8 mouse cellular contexts compared by ENCODE assay signal in the genomic region with DNA sequence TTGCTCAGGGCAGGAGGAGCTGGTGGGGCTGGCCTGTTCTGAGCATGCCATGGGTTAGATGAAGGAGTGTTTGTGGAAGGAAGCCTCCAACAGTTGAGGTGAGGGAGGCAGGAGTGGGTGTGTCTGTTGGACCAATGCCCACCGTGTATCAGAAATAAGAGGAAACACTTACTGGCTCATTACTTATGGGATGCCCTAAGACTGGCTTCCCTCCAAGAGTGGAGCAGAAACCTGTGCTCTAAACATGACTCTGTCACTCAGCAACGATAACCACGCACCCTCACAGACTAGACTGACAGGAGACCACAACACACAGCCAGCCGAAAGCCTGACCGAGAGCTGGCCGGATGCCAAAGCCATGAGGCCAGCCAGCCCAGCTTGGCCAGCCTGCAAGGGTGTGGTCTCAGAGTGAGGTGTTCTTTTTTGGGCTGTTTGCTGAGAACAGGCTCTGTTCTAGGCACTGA. TPM values are rescaled to one million over a fixed set of nuclear protein-coding genes. Genes with fewer than 3 reads are reported as not detected.
DNase-seq lines count a peak whose midpoint lies in the region; ATAC-seq lines count a peak whose summit lies in the region.

No protein-coding gene starts in this region.

- no peak overlapping the region for H3K4me3 ChIP-seq in midbrain, embryonic 14.5 days (replicated peaks; ENCODE audit: low read depth, low read length)
- H3K4me3 ChIP-seq in midbrain, embryonic 11.5 days (ENCODE audit: low read depth, low read length), result no peak overlapping the region

- H3K27me3 ChIP-seq in midbrain, embryonic 14.5 days (ENCODE audit: control insufficient read depth, insufficient read depth, low read length), result no peaks in the 10 kb centered on the region
- no peaks in the 10 kb centered on the region for H3K27me3 ChIP-seq in midbrain, embryonic 11.5 days (ENCODE audit: control insufficient read depth, insufficient read depth, low read length)

- H3K36me3 ChIP-seq in midbrain, embryonic 14.5 days (ENCODE audit: control insufficient read depth, insufficient read depth, low read length), result no peaks in the 10 kb centered on the region
- H3K36me3 ChIP-seq in midbrain, embryonic 11.5 days (ENCODE audit: control insufficient read depth, insufficient read depth, low read length), result no peaks in the 10 kb centered on the region

- H3K4me1 ChIP-seq in midbrain, embryonic 14.5 days (ENCODE audit: control insufficient read depth, insufficient read depth, low read length), result no peaks in the 10 kb centered on the region
- H3K4me1 ChIP-seq in midbrain, embryonic 11.5 days (ENCODE audit: control insufficient read depth, insufficient read depth, low read length), result no peaks in the 10 kb centered on the region

- intact Hi-C loops in gastrocnemius, postnatal 14 days (cut with DNase I; ENCODE audit: low total_unique reads), result no loop called here

- no peak overlapping the region for H3K4me2 ChIP-seq in midbrain, embryonic 14.5 days (ENCODE audit: low read length)
- H3K4me2 ChIP-seq in midbrain, embryonic 11.5 days, result no peak overlapping the region

- no peaks in the 10 kb centered on the region for H3K9me3 ChIP-seq in midbrain, embryonic 14.5 days (ENCODE audit: control insufficient read depth, low read length)
- no peaks in the 10 kb centered on the region for H3K9me3 ChIP-seq in midbrain, embryonic 11.5 days (ENCODE audit: control insufficient read depth, low read length)

- H3K27ac ChIP-seq in midbrain, embryonic 14.5 days (replicated peaks; ENCODE audit: low read depth, low read length), result no peak overlapping the region
- no peak overlapping the region for H3K27ac ChIP-seq in midbrain, embryonic 11.5 days (ENCODE audit: low read depth, low read length)

- no peak for ATAC-seq in midbrain, embryonic 14.5 days (ENCODE audit: low FRiP score, low TSS enrichment)
- no peak for ATAC-seq in midbrain, embryonic 11.5 days (ENCODE audit: low FRiP score)

- peak; percentile 57 for DNase-seq in midbrain, embryonic 14.5 days
- DNase-seq in midbrain, embryonic 11.5 days (ENCODE audit: low spot score, missing footprints), result no peak
- DNase-seq in adrenal gland, adult 18-20 months (ENCODE audit: low spot score in 2 of 2), result peak; percentile 45 to 62
- DNase-seq in gastrocnemius, postnatal 14 days, result peak; percentile 43
- DNase-seq in kidney, adult 18-20 months, result peak; percentile 62
- DNase-seq in lung, postnatal 14 days, result peak; percentile 76
- peak; percentile 79 for DNase-seq in urinary bladder, postnatal 14 days (ENCODE audit: low spot score)
- DNase-seq in thymus, postnatal 4 days, result no peak

- 66% methylated on average over 6 of the region's 6 CpGs for WGBS in midbrain, embryonic 14.5 days
- WGBS in midbrain, embryonic 11.5 days, result 90% methylated on average over 6 of the region's 6 CpGs

- no peak overlapping the region for H3K9ac ChIP-seq in midbrain, embryonic 14.5 days (replicated peaks; ENCODE audit: low read length)
- no peak overlapping the region for H3K9ac ChIP-seq in midbrain, embryonic 11.5 days (ENCODE audit: low read length)

RNA-seq across cellular contexts. Expression of a gene that starts 28.0 kb away (rescaled TPM):
- 0.76 and 0.92 TPM in 2 replicates for polyA plus RNA-seq in midbrain, embryonic 14.5 days (2014; fragmentation: Nextera tagmentation; extraction: Ambion mirVana)
- 0.37 and 0.68 TPM in 2 replicates for polyA plus RNA-seq in midbrain, embryonic 11.5 days (2014; fragmentation: Nextera tagmentation; extraction: Ambion mirVana)
- under 1 TPM in 1 of 2 experiments, not detected in 1; 0.32 TPM for total RNA-seq in adrenal gland, adult 18-20 months (2021)
- total RNA-seq in gastrocnemius, postnatal 14 days (2021), result under 1 TPM in 1 of 2 experiments, not detected in 1; 0.13 TPM

Comparison
In these comparisons a context has a peak if more than half of its experiments do, and no peak if none do; other contexts are left out.
1. DNase-seq: peak in midbrain, embryonic 14.5 days (single experiment), adrenal gland, adult 18-20 months (2 of 2), gastrocnemius, postnatal 14 days (single experiment), kidney, adult 18-20 months (single experiment), lung, postnatal 14 days (single experiment) and urinary bladder, postnatal 14 days (single experiment); none in midbrain, embryonic 11.5 days (single experiment) and thymus, postnatal 4 days (single experiment).